Mouse (Mus musculus) gastrocnemius, postnatal 10 days (tissue): ENCODE data around the gene Gm9837. TPM values are rescaled to one million over a fixed set of nuclear protein-coding genes. Genes with fewer than 3 reads are reported as not detected.
"Not testable (repeated sequence)": the region's sequence is repeated elsewhere in the genome, so short reads cannot be mapped to it uniquely, and the experiment has no call there.

Experiments
- DNase-seq: peaks from one replicate; pipeline ENCODE4 v3.0.0; 2021; ENCODE audit warnings: mixed read lengths
- total RNA-seq, 2 experiments: library from RNA; stranded (reverse); gene quantifications; 2 replicates each; pipeline ENCODE4 v1.2.3; 2021

The Gm9837 gene
- total RNA-seq, 2 experiments from 2014 or later, result not detected

DNA sequence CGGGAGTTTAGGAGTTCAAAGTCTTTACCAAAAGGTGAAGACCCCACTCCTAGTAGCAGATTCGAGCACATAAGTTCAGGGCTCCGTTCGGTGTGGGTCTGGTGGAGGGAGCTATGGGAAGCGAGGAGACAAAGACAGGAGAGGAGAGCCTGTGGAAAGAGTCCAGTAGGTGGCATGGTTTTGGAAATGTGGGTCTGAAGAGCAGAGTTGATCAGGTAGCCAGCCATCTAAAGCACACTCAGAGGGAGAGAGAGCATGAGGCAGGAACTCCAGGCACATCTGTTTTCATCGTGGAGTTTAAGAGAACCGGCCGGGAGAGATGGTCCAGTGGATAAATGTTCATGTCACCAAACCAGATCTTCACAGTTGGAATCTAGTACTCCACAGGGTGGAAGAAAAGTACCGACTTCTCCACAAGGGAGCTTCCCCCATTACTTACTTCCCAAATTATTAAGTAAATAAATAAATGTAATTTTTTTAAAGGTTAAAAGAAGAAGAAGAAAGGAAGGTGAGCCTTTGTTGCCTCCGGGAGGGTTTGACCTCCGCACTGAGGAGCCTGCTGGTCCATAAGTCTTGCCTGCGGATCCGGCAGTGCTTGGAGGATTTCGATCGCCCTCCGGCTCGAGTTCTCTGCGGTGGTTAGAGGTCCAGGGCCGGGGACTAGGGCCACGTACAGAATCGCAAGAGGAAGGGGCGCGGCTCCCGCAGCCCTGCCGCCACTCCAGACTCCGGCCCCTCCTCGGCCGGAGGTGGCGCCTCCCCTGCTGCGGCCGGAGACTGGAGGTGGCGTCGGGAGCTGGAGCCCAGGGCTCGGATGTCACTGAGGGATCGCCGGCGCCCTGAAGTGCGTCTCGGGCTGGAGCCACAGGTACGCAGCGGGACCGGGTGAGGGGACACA is 13.6 kb downstream of the Gm9837 start, which contains the start of the genes Gm10447 and Shroom1:
Gene Gm10447 (minus strand): TSS at position 637 of the 898 bp plus-strand sequence.
Gene Shroom1 (plus strand): TSS at position 732 of the 898 bp plus-strand sequence.
- peak; percentile 50 for DNase-seq

DNA sequence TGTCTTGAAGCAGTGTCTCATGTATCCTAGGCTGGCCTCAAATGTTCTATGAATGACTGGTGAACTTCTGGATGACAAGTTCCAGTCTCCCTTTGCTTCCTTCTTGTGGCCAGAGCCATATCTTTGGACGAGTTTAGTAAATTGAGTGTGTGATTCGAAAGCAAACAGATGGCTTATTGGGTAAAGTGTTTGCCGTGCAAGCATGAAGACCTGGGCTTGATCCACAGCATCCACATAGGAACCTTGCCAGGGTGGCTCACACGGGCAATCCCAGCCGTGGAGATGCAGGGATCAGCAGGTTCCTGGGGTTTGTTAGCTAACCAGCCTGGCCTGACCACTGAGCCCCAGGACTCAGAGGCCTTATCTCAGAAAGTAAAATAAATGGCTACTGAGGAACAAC is 17.2 kb downstream of the Gm9837 start:
- DNase-seq, result no peak

DNA sequence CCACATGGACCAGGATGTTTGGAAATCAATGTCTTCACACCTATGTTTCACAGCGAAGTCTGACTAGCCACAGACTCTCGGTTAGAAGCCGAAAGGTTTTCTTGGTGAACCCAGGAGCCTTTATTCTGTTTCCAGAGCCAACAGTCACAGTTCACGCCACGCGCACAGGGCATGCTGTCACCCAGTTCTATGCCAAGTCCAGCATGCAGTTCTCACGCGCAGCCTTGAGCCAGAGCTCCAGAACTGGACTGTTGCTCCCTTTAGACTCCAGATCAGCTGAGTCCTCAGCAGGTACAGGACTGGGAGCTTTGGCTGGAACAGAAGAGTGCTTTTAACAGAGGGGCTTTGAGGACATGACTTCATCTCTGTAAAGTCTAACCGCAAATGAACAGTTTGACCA is 17.9 kb downstream of the Gm9837 start:
- DNase-seq, result no peak

DNA sequence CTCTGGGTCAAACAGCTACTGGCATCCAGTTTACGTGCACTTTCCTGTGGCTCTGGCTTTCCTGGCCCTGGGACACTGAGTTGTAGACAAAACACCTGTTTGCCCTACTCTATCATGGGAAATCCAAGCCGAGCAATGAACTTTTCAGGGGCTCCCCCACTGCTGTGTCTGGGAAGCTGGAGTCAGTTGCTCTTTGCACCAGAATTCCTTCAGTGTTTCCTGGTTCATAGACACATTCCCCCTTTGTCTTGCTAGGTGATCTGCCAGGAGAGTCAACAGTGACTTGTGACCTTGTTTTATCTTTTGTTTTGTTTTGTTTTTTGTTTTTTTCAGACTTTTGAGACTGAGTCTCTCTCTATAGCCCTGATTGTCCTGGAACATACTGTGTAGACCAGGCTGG is 18.9 kb downstream of the Gm9837 start:
- DNase-seq, result no peak

DNA sequence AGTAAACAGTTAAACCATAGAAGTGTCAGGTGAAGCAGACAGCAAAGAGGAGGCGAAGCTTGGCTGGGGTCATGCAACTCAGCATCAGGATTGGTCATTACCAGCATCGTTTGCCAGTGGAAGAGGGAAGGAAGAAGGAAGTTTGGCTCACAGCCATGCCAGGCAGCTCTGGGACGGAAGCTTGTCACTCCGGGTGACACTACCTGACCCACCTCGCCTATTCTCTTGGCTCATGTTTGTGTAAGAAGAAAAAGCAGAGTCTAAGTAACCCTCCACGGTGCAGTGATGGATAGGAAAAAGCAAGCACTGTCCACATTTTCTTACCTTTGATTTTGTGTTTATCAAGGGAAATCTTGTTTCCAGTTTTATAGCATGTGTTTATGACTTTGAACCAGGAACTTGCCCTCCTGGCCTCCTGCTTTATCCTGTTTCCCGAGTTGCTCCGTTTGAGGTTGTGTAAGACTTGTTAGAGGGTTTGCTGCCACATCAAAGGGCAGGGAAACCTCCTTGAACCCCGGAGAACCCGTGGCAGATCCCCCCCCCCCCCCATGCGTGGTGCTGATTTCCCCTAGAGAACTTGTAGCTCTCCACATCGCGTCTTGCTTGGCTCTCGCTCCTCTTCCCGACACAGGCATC is 20.1 kb downstream of the Gm9837 start:
- no peak for DNase-seq

DNA sequence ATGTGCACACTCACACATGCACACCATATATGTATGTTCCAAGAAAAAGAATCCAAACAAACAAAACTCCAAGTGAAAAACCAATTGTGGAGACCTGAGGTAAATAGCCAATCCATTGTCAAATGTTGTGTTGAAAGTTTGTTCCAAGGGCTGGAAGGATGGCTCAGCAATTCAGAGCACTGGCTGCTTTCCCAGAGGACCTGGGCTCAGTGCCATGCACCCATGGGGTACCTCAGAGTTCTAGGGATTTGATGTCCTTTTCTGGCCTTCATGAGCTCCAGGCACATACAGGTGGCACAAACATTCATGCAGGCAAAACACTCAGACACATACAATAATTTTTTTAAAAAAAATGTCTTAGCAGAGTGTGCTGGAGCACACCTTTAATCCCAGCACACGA is 21.8 kb downstream of the Gm9837 start:
- peak; percentile 47 for DNase-seq

DNA sequence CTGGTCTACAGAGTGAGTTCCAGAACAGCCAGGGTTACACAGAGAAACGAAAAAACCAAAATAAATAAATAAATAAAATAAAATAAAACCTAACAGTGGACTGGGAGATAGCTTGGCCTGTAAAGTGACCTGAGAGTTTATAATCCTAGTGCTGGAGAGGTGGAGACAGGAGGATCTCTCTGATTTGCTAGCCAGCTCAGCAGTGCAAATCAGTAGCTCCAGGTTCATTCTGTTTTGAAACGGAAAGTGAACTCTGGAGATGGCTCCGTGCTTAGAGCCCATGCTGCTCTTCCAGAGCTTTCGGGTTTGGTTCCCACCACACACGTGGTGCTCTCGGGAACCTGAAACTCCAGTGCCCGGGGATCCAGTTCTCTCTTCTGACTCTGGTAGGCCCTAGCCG is 22.3 kb downstream of the Gm9837 start:
- DNase-seq, result no peak

DNA sequence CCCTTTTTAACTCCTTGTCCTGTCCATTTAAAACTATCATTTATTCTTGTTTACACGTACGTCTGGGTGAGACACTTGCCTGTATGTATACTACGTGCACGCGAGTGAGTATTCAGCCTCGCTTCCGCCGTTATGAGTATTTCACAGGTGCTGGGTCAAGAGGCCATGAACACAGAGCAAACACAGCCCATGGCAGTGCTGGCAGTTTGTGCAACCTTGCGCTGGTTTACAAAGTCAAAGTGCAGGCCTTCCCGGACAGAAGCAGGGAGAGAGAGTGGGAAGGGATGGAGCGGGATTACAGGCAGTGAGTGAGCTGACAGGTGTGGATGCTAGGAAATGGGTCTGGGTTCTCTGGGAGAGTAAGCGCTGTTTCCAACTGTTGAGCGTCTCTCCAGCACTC is 24.1 kb downstream of the Gm9837 start:
- no peak for DNase-seq

DNA sequence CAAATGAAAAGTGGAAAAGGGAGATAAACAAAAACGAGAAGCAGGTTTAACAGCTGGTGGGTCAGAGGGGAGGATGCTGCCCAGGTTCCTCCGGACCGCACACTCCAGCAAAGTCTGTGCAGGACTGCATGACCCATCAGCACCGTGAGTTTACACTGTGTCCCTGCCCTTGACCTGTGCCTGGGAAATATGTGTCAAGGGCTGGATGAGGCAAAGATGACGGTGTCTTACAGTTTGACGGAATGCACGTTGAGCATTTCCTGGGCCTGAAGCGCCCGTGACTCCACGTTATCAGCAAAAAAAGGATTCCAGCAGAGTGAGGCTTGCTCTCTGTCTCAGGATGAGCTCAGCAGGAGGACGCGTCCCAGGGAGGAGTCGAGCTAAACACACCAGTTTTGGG is 24.7 kb downstream of the Gm9837 start:
- no peak for DNase-seq

DNA sequence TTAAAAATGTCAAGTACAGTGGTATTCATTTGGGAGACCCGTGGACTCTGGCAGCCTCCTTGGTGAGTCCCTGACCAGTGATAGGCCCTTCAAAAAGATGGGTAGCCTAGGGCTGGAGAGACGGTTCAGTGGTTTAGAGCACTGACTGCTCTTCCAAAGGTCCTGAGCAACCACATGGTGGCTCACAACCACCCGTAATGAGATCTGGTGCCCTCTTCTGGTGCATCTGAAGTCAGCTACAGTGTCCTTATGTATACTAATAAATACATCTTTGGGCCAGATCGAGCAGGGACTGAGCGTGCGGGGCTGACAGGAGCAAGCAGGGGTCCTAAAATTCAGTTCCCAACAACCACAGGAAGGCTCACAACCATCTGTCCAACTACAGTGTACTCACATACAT is 26.4 kb downstream of the Gm9837 start:
- no peak for DNase-seq

DNA sequence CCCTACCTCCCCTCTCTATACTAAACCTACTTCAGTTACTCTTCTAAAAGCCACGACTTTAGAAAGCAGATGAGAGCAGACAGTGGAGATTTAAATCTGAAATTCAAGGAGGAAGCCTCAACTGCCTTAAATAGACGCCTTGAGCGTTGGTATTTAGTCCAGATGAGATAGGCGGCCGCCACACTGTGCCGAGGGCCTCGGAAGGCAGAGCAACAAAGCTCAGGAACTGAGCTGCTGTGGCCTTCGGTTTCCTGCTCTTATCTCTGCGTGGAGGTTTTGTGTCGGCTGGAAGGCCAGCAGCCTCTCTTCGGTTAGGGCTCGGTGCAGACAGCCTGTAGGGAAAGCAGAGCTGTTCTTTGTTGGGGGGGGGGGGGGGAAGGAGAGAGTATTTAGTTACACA is 28.4 kb downstream of the Gm9837 start:
- no peak for DNase-seq

DNA sequence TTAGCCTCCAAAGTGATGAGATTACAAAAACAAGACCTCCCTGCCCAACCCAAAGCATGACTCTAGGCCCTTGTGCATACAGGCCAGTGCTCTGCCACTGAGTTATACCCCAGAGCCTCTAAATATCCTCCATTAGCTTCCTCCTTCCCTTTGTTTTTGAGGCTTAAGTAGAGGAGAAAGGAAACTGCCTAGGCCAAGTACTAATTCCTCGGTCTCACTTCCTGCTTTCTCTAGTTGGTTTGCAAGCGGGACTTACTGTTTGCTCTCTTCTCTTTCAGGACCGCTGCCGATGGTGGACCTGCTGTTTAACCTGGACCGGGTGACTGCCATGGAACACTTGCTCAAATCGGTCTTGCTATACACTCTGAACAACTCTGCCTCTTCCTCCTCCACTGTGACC is 33.9 kb downstream of the Gm9837 start:
- DNase-seq, result no peak

DNA sequence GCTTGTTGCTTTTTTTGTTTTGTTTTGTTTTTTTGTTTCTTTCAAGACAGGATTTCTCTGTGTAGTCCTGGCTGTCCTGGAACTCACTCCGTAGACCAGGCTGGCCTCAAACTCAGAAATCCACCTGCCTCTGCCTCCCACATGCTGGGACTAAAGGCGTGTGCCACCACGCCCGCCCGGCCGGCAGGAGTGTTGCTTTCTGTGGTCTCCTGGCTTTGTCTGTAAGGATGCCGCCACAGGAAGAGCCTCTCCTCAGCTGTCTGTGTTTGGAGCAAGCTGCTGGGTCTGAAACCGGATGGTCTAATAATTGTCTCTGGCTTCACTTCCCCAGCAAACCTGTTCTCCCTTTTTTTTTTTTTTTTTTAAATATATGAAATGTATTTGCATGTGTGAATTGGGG is 34.8 kb downstream of the Gm9837 start:
- no peak for DNase-seq

DNA sequence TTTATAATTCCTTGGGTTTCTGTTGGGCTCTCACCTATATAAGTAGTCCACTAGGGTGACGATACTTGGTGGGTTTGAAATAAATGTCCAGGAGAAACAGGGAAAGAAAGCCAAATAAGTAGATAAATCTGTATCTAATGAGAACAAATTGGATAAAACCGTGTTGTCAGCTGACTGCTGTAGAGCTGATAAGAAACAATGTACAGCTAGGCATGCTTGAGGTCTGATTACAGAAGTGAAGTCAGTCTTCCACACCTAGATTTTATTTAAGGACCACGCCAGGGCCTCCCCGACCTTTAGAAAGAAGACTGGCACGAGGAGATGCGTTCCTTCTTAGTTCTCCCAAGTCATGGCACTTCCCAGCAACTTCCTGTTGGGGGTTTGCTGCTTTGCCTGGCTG is 37.2 kb downstream of the Gm9837 start:
- no peak for DNase-seq

DNA sequence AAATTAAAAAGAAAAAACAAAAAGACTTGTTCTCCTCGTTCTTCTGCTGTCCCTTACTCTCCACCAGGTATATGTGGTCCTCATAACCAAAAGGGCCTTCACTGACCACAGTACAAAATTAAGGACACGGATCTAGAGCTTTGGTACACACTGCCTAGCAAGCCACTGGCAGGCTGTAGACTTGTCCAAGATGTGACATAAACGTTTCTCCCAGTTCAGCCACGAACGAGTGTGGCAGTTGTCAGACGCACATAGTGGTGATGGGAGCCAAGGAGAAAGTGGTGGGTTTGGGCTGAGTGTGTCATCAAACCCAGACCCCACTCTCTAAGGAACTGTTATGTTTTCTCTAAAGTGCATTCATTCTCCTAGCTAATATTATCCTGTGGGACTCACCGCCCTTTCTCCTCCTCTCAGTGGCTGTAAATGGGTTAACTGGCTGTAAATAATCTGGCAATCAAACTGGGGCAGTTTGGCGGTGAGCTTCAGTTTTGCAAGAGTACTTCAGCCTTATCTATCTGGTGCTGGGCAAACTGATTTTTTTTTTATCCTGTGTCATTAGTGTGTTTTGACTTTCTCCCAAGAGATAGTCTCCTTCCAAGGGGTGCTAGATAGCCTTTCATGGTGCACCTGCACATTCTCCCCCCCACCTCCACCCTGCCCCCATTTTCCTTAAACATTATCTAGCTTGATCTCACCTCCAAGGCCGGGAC is 38.8 kb downstream of the Gm9837 start:
- DNase-seq, result no peak

DNA sequence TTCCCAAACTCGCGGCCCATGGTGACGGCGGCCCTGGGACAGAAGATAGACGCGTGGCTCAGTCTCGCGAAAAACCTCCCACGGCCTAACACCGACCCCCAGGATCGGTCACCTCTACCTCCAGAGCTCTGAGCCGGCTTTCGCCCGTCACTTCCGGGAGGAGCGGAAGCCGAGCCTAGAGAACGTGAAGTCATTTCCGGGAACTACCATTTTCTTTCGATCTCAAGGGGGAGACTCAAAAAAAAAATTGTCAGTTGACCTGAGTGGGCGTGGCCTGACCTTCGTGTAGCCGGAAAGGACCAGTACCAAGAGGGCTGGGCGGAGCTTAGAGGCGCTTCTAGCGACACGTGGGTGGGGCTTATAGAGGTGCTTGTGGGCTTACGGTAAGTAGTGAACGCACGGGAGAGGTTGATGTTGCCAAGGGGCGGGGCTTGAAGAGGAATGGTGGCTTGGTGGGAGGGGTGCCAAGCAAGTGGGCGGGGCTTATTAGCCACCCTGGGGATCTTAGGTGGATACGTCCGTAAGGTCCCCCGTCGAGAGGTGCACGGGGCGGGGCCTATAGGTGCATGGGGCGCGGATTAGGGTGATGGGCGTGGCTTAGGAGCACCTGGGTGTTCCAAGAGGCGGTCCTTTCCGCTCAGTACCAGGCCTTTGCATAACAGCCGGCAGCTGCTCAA is 39.5 kb downstream of the Gm9837 start, which contains the start of the genes Uqcrq and Gdf9:
Gene Uqcrq (minus strand): TSS at position 162 of the 677 bp plus-strand sequence.
Gene Gdf9 (plus strand): TSS at position 354 of the 677 bp plus-strand sequence.
- DNase-seq, result peak; percentile 96

DNA sequence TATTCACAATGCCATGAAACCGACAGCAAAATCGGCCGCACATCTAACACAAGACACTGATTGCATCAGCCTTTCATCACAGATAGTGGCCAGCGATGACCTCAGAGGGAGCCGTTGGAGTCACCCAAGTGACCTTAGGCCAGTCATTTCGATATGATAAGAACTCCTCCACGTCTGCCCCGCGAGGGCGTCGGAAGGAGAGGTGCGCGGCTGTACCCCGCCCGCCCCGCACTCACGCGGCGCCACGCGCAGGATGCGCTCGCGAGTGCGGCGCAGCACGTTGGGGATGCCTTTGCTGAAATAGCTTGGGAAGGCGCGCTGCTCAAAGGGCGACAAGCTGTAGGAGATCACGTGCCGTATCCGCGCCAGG is 40.0 kb downstream of the Gm9837 start:
- DNase-seq, result no peak

DNA sequence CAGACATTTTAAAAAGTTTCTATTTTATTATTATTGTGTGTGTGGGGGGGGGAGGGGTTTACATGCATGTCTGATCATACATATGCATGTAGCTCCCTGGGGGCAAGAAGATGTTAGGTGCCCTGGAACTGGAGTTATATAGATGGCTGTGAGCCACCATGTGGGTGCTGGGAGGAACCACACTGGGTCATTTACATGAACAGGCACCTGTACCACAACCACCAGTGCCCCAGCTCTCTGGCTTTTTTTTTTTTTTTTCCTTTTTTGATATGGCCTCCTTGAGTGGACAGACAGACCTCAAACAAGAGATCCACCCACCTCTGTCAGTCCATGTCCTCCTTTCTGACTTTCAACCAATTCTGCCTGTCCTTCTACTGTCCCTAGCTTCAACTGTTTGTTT is 41.1 kb downstream of the Gm9837 start:
- no peak for DNase-seq

DNA sequence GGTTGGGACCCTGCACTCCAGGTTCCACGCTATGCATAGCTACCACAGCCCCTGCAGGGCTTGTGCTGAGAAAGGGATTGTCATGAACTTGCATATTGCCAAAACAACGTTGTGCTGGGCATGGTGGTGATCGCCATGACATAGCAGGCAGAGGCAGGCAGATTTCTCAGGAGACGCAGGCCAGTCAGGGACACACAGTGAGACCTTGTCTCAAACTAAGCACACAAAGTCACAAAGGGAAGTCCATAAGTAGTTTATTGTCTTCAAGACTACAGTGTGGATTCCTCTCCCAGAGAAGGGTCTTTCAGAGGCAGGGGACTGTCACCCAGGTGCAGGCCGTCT is 41.6 kb downstream of the Gm9837 start:
- DNase-seq, result no peak

DNA sequence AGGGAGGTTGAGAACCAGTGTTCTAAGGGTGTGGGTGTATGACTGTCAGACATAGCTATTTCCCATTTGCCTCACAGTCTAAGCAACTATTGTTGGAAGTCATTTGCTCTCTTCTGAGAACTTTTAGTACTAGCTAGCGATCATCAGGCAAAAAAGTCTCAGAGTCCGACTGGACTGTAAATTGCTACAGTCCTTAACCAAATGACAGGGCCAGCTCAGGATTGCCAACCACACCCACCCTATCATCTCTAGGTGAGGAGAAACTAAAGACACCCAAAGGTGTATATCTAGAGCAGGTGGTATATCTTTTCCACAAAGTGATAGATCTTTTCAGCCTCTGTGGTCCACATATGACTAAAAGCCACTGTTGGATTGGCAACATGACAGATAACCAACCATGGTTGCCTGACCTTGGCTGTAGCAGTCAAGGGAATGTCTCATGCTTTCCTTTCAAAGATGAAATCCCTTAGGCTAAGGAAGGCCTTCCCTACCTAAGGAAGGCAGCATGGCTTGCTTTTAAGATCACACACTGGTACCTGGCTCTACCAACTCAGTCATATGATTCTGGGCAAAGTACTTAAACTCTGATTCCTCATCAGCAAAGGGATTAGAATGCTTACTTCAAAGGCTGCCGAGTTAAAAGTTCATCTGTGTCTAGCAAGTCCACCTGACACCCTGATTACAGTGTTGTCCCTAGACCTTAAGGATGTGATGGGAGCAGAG is 42.1 kb downstream of the Gm9837 start:
- DNase-seq, result no peak

DNA sequence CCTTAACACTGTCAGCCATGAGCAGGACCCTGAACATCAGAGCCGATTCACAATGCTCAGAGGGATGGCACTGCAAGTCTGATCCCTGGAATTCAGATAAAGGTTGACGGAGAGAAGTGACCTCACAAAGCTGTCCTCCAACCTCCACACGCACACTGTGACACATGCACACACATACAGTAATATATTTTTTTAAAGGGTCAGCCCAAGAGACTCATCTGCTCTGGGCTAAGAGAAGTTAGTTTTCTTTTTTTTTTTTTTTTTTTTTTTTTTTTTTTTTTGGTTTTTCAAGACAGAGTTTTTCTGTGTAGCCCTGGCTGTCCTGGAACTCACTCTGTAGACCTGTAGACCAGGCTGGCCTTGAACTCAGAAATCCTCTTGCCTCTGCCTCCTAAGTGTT is 43.4 kb downstream of the Gm9837 start:
- not testable (repeated sequence) for DNase-seq
